Mouse (Mus musculus): ENCODE measurements around the gene Gm37240.

The Gm37240 gene

DNA sequence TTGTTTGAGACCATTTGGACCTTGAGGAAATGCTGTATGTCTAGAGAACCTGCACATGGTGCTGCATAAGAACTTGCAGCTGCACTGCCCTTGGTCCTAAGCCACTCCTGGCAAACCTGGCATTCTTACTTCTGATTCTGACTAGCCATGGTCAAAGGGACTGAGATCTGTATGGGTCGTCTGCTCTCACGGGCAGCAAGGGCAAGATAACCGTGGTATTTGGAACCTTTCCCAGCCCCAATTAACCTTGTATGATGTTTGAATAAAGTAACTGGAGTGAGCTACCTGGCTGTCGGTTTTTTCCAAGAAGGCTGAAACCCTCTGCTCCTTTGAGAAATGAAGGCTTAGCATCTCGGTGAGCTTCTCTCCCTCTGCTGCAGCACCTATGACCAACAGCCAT lies 8.4 kb downstream of the Gm37240 start:
- DNase-seq (ENCODE audit: low read depth, low spot score), result no peak

DNA sequence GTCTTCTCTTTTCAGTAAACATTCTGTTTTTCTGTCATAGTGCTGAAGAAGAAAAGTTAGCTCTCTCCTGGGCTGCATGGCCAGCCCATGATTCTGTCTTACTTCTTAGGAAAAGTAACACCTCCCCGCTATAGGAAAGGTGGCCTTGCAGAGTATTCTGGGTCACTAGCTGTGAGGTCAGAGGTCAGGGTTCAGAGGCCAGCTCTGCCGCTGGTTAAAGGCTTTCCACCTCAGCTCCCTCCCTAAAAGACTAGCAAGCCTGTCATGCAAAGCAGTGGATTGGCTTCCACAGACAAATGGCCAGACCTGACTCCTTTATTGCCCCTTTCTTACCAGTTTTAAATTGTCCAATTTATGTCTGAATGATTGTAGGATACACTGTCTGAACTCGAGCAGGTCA lies 23.3 kb downstream of the Gm37240 start:
- DNase-seq (ENCODE audit: low read depth, low spot score), result no peak

- no peak for DNase-seq (ENCODE audit: low read depth, low spot score)
Measured at GRCm38 (mm10) chr3:85862886-85863285, 24.4 kb downstream of the Gm37240 start.

DNA sequence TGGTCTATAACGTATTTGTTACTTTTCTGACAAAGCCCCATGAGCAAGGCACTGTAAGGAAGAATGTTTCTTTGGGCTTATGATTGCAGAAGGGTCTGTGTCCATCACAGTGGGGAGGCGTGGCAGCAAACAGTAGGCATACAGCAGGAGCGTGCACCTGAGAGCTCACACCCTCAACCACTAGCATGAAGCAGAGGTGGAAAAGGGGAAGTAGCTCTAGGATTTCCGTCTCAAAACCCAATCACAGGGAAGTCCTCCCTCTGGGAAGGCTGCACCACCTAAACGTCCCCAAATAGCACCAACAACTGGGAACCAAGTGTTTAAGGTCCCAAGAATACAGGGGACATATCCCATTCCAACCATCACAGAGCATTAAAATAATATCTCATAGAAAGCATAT lies 26.3 kb downstream of the Gm37240 start:
- DNase-seq (ENCODE audit: low read depth, low spot score), result no peak

DNA sequence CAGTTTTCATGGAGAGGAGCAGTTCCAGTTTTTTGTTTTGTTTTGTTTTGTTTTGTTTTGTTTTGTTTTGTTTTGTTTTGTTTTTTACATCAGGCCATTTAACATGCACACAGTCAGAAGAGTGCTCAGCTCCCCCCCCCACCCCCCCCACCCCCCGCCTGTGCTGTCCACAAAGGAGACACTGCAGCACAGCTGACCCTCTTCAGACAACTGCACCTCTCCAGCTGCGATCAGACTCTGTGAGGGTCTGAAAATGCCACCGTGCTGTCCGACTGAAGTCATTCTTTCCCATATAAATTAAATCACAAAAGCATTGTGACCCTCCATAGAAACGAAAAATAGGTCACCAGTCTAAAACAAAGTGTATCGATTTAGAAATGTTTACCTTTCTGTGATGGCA lies 28.0 kb downstream of the Gm37240 start:
- DNase-seq (ENCODE audit: low read depth, low spot score), result no peak

DNA sequence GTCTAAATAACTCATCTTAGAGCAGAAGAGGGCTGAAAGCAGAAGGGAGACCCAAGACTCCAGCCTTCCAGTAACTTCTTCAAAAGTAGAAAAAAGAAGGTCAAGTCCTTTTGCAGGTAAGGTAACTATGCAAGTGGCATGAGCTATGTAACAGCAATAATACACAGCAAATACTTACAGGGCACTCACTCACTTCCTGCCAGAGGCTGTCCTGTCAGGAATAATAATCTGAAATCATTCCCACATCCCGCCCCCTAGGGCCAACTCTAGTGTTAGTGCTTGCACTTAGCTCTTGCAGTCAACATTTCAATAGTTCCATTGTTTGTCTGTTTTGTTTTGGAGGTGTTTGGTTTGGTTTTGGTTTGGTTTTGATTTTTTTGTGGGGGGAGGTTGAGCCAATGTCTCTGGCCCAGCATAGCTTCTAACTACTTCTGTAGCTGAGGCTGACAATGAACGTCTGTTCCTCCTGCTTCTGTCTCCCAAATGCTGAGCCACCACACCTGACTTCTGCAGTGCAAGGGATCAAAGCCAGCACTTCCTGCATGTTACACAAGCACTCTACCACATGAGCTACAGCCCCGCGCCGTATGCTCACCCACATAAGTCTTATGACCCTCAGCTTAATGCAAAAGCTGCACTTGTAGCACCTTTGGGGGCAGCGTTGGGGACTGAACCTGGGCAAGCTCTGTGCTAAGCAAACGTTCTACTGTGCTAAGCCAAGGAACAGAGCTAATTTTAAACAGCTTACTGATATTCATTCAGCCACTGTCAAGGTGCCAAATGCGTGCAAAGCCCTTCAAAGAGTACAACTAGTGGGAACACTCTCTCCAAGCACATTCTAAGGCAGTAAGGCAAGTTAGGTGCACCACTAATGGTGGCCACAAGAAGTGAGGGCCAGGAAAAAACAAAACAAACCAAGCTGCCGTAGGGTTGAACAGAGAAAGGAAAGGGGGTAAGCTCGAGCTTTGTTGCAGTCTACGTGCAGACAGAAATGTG lies 28.9 kb downstream of the Gm37240 start:
- no peak for DNase-seq (ENCODE audit: low read depth, low spot score)

GRCm38 (mm10) chr3:85857083-85857482 lies 30.2 kb downstream of the Gm37240 start:
- DNase-seq (ENCODE audit: low read depth, low spot score), result no peak

- no peak for DNase-seq (ENCODE audit: low read depth, low spot score)
Measured at GRCm38 (mm10) chr3:85855947-85856346, 31.4 kb downstream of the Gm37240 start.

GRCm38 (mm10) chr3:85855043-85855442 lies 32.3 kb downstream of the Gm37240 start:
- no peak for DNase-seq (ENCODE audit: low read depth, low spot score)

GRCm38 (mm10) chr3:85854143-85854542 lies 33.2 kb downstream of the Gm37240 start:
- no peak for DNase-seq (ENCODE audit: low read depth, low spot score)

- no peak for DNase-seq (ENCODE audit: low read depth, low spot score)
Measured at GRCm38 (mm10) chr3:85853715-85854114, 33.6 kb downstream of the Gm37240 start.

GRCm38 (mm10) chr3:85850079-85850478 lies 37.2 kb downstream of the Gm37240 start:
- DNase-seq (ENCODE audit: low read depth, low spot score), result no peak

DNA sequence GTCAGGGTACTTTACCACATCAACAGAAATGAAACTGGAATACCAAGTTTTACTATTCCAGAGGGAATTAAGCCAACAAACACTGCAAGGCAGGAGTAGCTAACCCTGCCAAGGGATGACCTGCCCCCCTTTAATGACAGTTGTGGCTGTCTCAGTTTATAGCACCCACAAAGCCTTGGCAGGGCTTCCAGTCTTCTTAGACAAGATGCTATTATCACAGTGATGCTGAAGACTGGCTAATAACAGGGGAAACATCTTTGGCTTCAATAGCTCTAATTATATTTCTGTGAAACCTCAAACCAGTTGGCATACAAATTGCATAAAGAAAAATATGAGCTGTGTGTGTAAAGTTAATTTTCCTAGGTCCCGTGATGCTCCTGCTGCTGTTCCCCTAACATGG lies 41.0 kb downstream of the Gm37240 start:
- DNase-seq (ENCODE audit: low read depth, low spot score), result no peak

DNA sequence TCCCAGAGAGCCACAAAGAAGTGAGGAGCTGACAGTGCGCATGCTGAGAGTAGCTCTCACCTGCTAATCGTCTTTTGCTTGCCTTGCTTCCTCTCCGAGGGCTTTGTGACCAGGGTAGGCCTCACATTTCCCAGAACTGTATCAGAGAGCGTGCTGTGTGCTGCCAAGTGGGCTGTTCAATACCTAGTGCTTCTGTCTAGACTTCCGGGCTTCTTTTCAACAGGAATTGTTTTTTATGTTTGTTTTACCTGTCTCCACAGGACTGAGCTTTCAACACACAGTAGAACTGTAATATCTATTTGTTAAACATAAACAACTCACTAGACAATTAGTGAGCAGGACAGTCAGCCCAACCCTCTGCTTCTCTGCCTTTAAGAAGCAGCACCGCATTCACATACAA lies 42.0 kb downstream of the Gm37240 start:
- DNase-seq (ENCODE audit: low read depth, low spot score), result no peak

DNA sequence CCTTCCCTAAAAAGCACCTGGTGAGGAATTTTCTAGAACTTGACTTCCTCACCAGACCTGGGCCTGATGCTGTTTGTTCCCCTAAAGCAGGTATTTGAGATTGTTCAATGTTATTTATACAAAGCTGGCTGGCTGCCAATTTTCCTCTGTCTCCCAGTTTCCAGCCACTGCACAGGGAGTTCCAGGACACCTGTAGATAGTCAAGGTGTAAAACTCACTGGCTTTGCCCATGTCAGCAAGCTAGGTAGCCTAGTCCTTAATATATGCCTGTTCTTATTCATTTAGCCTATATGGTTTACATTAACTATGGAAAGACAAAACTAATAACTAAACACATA lies 44.5 kb downstream of the Gm37240 start:
- no peak for DNase-seq (ENCODE audit: low read depth, low spot score)

DNA sequence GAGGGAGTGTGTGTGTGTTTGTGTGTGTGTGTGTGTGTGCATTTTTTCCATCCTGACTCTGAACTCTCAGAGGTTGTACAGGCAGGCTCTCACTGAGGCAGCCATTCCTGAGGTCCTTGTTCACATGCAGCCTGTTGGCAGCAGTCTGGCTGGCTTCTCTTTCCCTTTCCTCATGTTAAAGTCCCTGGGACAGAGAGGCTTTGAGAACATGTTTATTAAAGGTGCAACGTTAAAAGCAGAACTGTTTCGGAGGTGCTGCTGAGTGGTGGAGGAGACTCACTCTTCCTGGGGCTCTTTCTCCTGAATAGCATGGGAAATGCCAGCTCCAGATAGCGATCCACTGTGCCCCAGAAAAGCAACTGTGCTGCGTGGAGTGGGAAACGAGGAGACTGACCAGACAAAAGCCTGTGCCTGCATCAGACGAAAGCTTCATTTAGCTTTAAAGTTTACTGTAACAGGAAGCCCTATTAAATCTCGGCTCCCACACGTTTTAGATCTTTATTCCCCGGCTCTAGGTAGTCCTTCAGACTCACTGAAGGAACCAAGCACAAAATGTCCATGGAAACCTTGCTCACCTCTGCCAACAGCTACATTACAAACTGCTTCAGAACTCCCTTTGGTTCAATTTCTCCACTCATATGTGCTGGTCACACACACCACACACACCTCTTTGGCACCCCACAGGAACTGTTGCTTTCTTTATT lies 45.0 kb downstream of the Gm37240 start:
- no peak for DNase-seq (ENCODE audit: low read depth, low spot score)

DNA sequence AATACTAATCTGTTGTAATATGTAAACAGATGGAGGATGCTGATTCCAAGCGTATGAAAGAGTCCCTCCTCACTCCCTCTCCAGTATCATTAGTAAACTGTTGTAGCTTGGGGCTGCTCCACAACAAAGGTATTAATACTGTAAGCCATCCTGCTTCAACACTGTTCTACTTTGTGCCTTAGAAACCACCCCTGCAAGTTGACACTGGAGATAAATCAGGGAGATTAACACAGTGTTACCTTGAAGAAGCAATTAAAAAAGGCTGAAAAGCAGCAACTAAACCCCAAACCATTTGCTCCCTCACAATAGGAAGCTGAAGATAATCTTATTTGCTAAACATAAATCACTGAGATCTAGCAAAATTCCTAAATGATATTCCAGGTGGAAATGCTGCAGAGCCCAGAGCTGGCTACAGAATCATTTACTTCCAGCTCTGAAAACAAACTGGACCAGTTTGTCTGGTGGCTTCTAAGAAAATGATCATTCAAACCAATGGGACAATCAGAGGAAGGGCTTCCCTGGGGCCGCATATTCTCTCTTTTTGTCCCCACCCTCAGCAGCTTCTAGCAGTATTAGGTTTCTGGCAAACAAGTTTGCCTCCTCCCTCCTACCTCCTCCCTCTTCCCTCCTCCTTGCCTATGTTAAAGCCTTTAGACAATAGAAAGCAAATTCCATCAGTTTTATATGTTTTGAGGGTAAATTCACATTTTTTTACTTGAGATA lies 45.7 kb downstream of the Gm37240 start:
- no peak for DNase-seq (ENCODE audit: low read depth, low spot score)

- no peak for DNase-seq (ENCODE audit: low read depth, low spot score)
Measured at GRCm38 (mm10) chr3:85833627-85834026, 53.7 kb downstream of the Gm37240 start.

DNA sequence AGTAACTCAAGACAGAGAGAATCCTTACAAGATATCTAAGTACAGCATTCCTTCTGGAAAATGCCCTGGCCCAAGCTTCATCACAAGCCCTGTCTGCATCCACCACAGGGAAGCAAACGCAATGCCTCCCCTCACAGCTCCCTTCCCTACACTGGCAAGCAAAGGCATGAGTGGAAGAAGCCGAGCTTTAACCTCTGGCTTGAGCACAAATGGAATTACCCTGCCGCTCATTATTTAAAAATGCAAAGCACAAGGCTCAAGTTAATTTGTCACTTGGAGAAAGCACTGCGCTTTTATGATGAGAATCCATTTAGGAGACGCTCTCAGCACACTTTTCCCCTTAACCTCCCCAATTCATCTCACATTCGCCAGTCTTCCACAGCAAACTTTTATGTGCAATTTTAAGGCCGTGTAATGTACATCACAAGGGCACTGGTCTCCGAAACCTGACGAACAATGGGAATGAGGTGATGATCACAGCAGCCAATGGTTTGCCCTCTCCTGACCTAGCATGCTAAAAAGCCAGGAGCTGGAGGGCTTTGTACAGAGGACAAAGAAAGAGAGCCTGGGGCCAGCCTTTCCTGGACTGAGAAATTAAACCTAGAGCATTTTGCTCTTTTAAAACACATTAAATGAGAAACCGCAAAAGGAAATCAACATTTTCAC lies 54.7 kb downstream of the Gm37240 start:
- DNase-seq (ENCODE audit: low read depth, low spot score), result peak; percentile 71

DNA sequence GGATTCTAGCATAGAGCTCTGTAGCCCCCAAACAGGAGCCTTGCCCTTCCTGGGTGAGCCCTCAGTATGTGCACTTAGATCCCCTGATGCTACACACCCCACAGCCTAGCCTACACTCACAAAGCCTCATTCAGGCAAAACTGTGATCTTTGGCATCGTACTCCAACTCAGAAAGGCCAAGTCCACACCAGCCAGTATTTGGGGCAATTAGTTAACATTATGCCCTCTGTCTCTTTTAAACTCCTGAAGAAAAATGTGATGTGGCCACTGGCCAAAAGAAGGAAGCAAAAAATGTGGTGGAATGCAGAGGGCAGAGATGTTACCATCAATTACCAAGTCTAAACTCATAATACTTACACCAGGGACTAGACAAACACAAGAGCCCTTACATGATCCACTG lies 55.5 kb downstream of the Gm37240 start:
- DNase-seq (ENCODE audit: low read depth, low spot score), result no peak

GRCm38 (mm10) chr3:85829047-85829446 lies 58.3 kb downstream of the Gm37240 start:
- no peak for DNase-seq (ENCODE audit: low read depth, low spot score)

DNA sequence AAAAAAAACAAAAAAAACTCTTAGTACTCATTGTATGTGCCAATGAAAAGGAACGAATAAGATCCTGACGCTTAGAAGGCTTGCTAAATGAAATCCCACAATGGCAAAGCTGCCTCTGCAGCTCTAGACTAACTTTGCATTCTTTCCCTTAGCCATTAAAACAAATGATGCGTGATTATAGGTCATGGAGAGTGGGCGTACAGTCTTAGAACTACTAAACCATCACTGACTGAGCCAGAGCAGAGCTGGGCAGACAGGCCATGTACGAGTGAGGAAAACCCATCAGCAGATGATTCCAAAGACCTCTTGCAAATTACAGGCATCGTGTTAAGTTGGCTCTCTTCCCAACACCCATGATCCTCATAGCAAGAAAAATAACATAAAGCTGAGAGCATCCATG lies 59.5 kb downstream of the Gm37240 start:
- DNase-seq (ENCODE audit: low read depth, low spot score), result no peak

All from ZHBTc4 (cell line).